Mouse (Mus musculus) kidney, adult 11 months (tissue): ENCODE results near the gene Ak7.
A peak's percentile ranks its signal among the peaks of the same experiment; 100 is the strongest.

Experiments
- DNase-seq: peaks from one replicate; pipeline ENCODE4 v3.0.0; 2022

Gene Ak7

DNA sequence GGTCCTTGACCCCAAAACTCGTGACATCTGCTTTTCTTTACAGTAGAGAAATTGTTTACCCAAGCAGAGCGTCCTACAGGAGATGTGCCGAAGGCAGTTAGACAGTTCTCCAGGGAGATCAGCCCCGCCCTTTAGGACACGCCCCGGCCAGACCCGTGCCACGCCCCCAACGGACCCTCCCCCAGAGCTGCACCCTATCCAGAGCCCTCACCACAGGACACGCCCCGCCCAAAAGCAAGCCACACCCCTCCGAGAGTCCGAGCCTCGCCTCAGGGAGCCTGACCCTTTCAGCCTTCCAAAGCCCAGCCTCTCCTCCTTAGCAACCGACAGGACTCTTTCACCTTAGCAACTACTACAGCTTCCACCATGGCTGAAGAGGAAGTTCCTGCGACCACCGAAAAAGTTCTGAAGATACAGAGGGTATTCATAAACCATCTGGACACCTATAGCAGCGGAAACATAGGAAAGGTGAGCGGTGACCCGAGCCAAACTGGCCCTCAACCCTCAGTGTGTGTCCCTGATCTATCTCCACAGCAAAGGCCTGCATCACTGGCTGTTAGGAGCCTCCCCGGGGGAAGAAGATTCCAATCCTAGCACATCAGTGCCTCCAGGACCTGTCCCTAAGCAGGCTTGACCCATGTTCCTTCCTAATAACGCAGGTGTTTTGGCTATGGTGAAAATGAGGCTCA lies at the start of gene Ak7:
Gene Ak7 (plus strand): TSS at position 178 of the 689 bp plus-strand sequence.
- peak; percentile 78 for DNase-seq

DNA sequence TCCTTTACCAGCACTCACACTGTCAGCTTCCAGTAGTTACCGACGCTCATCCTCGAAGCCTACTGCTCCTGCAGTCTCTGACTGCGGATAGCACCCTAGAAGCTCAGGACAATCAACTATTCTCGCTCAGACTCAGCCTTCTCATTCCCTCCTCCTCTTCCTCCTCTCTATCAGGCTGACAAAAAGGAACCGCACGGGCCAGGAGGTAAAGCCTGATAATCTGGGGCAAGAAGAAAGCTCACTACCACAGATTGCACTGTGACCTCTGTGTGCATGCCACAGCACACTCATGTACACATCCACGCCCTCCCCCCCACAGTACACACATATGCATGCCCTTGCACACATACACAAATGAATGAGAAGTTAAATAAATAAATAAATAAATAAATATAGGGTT lies 29.5 kb upstream of the Ak7 start:
- no peak for DNase-seq

DNA sequence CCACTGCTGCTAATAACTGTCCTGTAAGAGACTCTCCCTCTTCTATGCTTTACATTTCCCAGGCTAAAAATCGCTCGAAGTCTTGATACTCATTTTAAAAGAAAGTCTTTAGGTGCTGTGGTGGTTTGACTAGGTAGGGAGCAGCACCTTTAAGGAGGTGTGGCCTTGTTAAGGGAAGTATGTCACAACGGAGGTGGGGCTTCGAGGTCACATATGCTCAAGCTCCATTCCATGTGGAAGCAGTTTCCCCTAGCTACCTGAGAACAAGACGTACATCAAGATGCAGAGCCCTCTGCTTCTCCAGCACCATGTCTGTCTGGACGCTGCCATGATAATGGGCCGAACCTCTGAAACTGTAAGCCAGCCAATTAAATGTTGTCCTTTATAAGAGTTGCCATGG lies 27.6 kb upstream of the Ak7 start:
- DNase-seq: no peak

DNA sequence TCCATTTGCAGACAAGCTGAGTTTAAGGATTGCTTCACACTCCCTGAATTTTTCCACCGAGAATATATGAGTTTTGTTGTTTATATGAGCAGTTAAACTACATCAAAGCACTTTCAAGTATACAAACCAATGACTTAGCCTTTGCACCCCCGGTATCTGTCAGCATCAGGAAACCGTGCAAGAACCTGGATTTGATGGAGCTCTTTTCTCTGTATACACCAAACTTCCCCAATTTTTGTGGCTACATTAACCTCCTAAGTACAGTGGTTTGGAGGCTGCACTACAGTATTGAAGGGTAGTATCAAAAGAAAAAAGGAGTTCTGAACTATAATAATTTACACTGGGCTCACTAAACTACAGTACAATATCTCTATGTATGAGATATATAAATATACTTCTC lies 27.0 kb upstream of the Ak7 start:
- no peak for DNase-seq

DNA sequence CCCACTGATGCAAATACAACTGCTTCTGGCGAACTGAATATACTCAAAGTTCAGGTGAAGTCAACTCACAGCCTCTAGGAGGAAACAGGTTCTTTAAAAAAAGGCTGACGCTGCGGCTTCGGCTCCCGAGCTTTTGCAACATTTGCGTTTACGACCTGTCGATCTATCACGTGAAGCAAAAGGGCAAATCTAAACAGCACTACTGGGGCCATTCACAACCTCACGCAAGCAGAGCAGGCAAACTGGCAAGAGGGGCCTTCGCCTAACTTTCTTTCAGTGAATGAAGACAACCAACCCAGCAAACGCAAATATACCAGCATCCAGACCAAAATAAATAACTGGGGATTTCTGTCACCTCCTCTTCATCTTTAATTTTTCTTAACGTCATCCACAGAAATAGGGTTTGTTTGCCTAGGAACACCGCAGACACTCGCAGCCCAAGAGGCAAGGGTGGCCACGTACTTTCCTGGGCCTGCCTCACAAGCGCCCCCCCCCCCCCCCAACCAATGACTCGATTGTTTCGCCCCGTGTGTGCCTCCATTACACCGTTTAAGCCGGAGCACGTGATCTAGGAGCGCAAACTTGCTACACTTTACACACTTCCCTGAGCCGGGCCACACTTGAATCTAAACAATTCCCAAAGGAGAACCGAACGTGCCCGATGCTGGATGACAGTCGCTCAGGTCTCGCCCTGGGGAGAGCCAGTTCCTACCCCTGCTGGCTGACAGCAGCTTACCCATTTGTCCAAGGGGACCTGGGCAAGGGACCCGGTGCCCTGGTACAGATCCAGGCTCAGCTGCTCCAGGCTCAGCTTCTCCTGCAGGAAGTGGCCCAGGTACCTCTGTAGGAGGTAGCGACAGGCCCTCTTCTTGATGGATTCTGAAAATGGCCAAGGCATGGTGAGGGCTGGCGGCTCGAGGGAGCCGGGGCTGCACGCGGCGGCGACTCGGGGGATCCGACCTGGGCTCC lies 21.6 kb upstream of the Ak7 start, which contains the start of gene Gskip:
Gene Gskip (plus strand): TSS at position 897 of the 969 bp plus-strand sequence.
- peak; percentile 60 for DNase-seq

DNA sequence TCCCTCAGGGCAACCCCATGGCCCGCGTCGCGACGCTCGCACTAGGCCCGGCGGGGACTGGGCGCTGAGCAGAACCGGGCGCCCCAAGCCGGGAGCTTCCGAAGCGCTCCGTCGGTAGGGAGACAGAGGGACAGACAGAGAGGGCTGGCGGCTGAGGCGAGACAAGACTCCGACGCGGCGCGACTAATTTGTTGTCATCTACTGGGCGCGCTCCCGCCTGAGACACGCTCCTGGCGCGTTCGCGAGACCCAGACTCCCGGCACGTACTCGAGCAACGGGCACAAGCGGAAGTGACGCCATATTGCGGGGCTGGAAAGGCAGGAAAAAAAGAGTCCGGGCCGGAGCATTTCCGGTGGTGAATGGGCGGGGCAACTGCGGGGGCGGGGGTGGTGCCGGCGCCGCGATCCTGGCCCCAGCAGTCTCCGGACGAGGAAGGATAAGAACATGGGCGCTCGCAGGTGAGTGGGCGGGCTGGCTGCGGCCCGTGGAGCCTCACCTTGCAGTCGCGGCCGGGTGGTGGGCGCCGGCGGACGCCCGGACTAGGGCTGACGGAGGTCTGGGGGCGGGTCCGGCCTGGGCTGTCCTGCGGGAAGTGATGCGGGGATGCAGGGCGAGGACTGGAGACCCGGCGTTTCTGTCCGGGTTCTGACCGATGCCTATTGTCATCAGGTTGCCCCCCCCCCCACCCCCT lies 20.6 kb upstream of the Ak7 start, which contains the start of gene Atg2b:
Gene Atg2b (minus strand): TSS at position 211 of the 691 bp plus-strand sequence.
- DNase-seq: peak; percentile 91

DNA sequence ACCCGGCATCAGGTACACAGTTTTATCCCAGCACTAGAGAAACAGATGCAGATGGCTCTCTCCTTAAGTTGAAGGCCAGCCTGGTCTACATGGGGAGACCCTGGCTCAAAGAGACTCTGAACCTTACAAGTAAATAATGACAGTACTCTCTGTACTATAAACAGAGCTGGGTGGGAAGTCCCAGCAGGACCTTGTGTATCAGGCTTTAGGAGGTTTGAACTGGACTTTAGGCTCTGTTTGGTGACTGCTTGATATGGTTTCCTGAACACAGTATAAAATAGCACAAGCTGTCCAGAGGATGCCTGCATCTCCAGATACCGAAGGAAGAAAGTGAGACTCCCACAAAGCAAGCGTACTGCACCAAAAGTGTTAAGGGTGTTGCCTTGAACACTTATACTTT lies 19.0 kb upstream of the Ak7 start:
- no peak for DNase-seq

DNA sequence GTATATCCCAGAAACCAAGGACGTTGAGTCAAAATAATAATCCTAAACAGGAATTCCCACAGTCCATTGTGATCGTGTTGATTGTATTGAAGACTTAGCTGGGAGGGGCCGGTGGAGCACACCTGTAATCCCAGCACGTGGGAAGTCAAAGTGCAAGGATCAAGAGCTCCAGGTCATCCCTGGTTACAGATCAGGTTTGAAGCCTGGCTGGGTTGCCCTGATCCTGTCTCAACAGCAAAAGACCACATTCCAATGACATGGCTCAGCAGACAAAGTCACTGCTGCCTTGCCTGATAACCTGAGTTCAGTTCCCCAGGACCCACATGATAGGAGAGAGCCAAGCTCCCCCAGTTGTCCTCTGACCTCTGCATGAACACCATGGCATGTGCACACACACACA lies 18.4 kb upstream of the Ak7 start:
- DNase-seq: no peak

DNA sequence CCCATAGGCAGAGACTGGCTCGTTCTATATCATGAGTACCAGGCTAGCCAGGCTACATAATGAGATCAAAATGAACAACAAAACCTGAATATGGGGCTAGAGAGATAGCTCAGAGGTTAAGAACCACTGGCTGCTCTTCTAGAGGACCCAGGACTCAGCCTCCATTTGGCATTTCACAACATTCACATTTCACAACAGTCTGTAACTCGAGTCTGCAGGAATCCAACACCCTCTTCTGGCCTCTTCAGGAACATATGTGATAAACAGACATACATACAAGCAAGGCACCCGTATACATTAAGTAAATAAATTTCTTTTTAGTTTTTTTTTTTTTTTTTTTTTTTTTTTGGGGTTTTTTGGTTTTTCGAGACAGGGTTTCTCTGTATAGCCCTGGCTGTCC lies 17.2 kb upstream of the Ak7 start:
- no peak for DNase-seq

DNA sequence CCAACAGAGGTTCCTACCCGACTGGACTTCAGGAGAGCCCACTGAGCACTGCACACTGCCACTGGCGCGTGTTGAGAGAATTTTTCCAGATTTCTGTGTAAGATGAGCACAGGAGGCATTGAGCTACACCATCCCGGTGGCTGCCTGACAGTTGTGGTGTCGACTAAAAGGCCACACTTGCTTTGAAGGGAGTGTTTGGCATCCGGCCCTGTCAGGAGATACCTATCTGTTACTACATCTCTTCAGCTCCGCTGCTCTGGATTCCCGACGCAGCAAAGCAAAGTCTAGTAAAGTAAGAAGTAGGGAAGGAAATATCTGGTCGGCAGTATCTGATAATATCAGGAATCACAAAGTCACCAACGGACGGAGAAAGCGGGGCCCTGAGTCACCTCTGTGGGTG lies 16.3 kb upstream of the Ak7 start:
- DNase-seq: no peak

DNA sequence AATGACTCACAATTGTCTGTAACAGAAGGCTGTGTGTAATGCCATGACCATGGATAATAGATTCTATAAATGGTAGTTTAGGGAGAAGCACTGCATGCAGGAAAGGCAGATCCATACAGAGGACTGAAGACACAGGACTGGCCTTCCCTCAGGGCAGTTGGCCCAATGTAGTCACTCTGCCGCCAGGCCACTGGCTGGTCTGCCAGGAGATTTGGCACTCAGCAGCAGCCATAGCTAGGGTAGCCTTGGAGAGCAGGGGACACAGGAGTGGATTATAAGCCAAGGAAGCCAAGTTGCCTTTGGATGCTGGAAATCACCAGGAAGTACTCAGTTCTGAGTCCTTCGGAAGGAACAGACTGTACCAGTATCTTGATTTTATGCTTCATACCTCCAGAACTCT lies 11.8 kb upstream of the Ak7 start:
- no peak for DNase-seq

DNA sequence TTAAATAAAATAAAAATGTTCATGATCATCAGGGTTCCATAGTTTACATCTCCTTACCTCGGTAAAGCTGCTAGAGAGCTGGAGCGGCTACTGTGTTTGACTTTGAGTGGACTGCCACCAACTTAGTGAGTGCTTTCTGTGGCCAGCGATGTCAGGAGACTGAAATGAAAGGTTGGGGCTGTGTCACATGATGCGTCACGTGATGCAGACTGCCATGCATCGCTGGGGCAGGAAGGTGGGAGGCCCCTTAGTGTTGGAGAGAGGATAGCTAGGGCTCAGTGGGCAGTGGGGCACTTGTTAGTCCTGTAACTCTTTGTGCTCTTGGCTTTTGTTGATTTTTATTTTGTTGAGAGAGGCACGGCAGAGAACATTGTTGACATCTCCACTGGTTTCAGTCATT lies 9.9 kb upstream of the Ak7 start:
- DNase-seq: no peak

DNA sequence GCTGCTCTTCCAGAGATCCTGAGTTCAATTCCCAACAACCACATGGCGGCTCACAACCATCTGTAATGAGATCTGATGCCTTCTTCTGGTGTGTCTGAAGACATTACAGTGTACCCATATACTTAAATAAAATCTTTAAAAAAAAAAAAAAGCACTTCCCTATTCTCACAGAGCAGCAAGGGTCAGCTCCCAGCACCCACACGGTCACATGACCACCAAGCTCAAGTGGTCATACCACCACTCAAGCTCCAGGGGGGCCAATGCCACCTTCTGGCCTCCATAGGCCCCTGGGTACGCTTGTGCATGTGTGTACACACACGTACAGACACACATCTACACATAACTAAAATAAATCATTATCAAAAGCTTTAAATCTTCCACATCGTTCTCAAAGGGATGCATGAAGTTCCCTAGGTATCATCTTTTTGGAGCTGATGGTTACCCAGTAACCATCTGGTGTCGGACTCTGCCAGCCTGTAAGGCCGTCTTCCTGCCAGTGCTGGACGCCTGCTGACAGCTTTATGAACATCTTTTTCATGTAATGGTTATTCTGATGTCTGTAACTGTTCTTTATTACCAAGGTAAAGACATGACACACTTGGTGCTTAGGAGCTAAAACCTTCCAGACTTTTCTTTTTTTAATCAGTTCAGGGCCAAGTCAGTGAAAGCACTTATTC lies 8.5 kb upstream of the Ak7 start:
- no peak for DNase-seq

DNA sequence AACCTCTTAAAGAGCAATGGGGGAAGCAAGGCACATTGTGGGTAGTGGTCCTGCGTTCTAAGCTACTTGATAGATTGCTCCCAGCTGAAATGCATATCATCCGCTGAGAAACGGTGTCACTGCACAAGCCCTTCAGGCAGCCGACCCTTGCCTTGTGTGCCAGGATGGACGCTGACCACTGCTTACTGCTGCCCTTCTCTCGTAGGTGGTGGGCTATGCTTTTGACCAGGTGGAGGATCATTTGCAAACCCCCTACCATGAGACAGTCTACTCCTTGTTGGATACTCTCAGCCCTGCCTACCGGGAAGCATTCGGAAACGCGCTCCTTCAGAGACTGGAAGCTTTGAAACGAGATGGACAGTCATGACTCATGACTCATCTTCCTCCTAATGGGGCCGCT lies 5.3 kb upstream of the Ak7 start:
- no peak for DNase-seq

DNA sequence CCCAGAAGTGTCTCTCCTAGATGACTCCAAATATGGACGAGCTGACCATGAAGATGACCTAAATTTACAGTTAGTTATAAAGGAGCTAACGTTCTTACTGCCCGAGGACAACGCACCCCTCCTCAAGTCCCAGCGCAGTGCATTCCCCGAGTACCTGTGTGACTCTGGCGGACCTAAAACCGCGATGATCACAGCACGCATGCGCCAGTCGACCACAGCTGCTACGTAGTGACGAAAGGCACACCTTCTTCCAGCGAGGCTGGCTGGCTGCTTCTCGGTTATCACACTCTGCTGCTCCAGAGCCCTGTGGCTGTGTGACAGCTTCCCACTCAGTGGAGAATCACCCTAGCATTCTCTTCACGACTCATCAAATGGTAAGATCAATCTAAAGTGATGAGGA lies 12.8 kb downstream of the Ak7 start:
- no peak for DNase-seq

DNA sequence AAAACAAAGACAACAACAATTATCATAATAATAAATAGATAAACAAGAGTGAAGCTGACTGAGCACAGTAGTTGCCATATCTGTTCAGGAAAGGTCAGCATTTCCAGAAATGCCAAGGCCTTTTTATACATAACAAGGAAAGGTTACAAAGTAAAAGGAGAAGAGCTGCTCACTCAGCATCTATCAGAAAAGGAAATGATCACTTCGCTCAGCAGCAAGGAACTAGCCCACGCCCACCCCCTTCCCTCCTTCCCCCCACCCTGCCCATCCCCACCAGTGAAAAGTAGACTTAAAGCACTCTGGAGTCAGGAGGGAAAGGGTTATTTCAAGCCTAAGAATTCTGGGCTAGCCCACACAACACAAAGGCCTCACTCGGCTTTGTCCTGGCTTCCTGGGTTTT lies 14.4 kb downstream of the Ak7 start:
- no peak for DNase-seq

DNA sequence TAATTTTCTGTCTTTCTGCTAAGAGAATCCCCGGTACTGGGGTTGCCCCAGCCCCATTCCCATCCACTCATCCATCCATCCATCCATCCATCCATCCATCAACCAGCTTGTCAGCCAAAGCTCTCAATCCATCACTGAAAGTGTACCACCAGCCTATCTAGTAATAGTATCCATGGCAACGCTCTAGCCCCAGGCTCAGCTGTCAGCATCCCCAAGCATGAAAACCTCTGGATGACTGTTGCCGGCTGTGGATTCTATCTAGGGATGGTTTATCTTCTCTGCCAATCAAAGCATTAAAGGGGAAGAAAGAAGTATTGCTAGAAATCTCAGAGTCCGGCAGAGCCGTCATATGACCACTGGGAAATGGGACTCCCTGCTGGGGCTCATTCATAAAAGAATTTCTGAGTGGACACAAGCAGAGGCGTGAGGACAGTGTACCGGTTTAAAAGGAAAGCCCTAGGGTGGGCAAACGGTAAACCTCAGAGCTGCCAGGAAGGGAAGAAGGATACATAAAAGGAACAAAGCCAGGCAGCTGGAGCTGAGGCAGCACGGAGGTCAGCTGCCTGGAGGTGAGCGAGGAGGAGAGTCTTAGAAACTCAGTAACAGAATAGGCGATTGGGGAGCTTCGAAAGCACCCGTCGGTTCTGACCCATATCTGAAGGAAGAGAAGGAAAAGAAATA lies 15.8 kb downstream of the Ak7 start:
- no peak for DNase-seq

DNA sequence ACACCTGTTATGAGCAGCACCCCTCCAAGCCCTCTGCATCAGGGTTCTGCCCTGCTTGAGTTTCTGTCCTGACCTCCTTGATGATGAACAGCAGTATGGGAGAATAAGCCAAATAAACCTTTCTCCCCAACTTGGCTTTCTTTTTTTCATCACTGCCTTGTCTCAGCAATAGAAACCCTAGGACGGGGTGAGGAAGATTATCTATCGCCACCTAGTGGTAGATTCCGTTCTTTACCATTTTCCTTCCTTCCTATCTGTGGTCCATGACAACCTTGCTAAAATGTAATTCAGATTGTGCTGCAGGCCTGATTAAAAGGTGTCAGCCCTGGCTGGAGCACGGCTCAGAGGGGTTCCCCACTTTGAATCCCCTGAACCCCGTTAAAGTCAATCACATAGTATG lies 16.9 kb downstream of the Ak7 start:
- DNase-seq: no peak

DNA sequence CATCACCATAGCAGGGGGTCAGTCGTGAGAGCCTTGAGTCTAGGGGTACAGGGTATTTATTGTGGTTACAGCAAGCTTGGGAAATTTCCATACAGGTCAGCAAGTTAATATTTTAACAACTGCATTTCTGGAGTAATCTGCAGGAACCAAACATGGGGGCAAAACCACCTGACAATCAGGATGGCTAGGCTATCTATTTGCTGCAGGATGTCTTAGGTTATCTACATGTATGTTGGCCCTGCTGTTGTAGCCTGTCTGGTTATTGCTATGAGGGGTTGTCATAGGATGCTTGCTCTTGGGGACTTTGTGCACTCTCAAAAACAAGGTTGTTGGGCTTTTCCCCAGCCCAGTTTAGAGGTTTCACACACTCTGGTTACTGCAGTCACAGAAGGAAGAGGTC lies 18.8 kb downstream of the Ak7 start:
- DNase-seq: no peak

DNA sequence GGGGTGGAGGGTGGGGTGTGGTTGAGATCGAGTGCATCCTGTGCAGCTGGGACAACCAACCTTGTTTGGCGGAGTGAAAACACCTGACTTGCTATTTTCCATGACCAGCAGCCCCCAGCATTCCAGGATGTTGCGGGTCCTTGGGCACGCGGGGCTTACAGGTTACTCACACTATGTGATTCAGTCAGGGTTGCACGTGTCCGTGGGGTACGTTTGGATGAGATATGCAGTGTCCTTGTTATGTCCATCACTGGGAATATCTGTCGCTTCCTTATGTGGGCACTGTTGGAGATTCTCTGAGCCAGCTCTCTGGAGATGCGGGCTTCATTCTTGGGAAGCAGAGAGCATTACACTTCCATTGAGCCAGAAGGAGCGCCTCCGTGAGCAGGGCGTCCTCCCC lies 20.0 kb downstream of the Ak7 start:
- no peak for DNase-seq

DNA sequence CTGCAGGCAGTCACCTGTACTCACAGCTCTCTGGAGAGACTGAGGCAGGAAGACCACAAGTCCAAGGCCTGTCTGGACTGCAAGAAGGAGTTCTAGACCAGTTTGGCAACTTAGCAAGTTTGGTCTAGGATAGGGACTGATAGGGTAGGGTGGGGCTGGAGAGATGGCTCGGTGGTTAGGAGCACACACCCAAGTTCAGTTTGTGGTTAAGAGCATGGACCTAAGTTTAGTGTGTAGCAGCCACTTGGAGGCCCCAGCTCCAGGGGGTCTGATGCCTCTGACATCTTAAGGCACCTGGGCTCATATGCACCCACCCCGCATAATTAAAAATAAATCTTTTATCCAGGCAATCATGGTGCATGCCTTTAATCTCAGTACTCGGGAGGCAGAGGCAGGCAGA lies 21.5 kb downstream of the Ak7 start:
- no peak for DNase-seq

DNA sequence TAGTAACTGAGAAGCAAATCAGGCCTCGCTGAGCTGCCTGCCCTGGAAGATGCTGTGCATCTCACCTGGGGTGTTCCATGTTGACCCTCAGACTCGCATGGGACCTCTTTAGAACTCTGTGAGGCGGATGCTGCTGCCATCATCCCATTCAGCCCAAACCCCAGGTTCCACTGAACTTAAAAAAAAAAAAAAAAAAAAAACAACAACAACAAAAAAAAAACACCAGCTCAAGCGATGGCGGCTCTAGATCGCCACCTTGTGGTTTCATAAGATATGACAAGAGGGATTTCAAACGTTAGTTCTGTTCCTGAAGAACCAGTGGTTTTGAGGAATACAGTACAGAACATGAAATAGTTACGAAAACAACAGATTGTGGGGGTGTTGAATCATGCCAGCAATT lies 22.2 kb downstream of the Ak7 start:
- DNase-seq: no peak
